In the genomic region with DNA sequence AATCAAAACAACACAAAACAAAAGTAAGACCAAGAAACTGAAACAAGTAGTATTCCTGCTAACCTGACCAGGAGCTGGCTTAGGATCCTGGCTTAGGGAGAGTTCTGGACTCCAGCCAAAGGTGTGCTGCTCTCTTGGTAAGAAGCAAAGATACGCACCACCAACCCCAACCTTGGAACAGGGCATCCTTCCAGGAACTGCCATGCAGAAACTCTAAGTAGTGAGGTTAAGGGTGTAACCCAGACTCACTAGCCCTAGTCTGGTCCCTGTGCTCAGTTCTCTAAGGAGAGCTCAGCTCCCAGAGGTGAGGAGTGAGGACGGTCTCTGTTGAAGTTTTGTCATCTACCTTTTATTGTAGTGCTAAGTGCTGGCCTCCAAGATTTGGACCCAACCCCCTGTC, we compare ENCODE assay signal across 15 mouse cellular contexts.
A peak's percentile ranks its signal among the peaks of the same experiment; 100 is the strongest.
DNase-seq lines count a peak whose midpoint lies in the region; ATAC-seq lines count a peak whose summit lies in the region.
"Had no signal": no experiment of that assay in that cellular context is flagged by ENCODE, and none has a peak within 500 bp of the region (broad histone marks: within the 10 kb centered on the region; RNA-seq: fewer than 3 reads in every experiment).

No protein-coding gene starts in this region.

- DNase-seq in left cerebral cortex, postnatal 4 days = peak; percentile 28
- DNase-seq in left cerebral cortex, adult 8-10 months (ENCODE audit: low spot score in 2 of 2) = no peak
- peak; percentile 82 for DNase-seq in cerebellum, adult 9-10 months
- peak; percentile 59 to 66 for DNase-seq in cerebellum, postnatal 36 days
- DNase-seq in kidney, postnatal 36 days = peak; percentile 67 to 84
- DNase-seq in lung, postnatal 4 days = no peak
- DNase-seq: adrenal gland, adult 8-10 months; forebrain, postnatal 0 days; gastrocnemius, postnatal 25 days; heart, adult 18-20 months; heart, postnatal 10 days; layer of hippocampus, postnatal 36 days had no signal

- intact Hi-C loops in left cerebral cortex, postnatal 4 days (cut with DNase I) = no loop called here

- no peak for ATAC-seq in activated CD4-positive, CD25-positive, alpha-beta regulatory T cell, adult 4 months
- ATAC-seq: forebrain, postnatal 0 days; hindbrain, postnatal 0 days; intestine, postnatal 0 days had no signal

Comparison
In these comparisons a context has a peak if more than half of its experiments do, and no peak if none do; other contexts are left out.
1. DNase-seq: peak in left cerebral cortex, postnatal 4 days (single experiment), cerebellum, adult 9-10 months (single experiment), cerebellum, postnatal 36 days (2 of 2) and kidney, postnatal 36 days (2 of 2); none in left cerebral cortex, adult 8-10 months (0 of 2) and lung, postnatal 4 days (0 of 2).